Mouse (Mus musculus) spleen, postnatal 36 days (tissue): ENCODE data around the gene Tmem37.

Experiments
- DNase-seq, 2 experiments: peaks; one replicate each; pipeline ENCODE4 v3.0.0; 2022; ENCODE audit warnings: low spot score in 2 of 2, mixed read lengths in 1 of 2

The Tmem37 gene

DNA sequence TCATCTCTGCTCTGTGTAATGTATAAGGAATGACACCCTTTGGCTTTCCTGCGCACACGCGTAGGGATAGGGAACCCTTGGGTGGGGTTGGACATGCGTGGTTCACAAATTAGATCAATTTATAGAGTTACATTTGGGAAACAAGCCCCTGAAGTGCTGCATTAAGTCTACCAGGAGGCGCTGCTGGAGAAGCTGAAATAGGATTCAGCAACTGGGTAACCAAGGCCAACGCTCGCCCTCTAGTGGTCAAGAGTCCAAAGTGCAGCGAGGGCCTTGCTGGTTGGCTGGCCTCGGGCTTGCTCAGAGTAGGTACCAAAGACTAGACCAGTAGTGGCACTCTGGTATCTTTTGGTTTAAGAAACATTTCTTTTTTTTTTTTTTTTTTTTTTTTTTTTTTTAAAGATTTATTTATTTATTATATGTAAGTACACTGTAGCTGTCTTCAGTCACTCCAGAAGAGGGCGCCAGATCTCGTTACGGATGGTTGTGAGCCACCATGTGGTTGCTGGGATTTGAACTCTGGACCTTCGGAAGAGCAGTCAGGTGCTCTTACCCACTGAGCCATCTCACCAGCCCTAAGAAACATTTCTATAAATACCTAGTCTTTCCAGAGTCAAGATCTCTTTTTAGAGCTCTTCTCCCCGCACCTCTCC, 19.7 kb upstream of the Tmem37 start:
- DNase-seq = peak; percentile 63 to 68

DNA sequence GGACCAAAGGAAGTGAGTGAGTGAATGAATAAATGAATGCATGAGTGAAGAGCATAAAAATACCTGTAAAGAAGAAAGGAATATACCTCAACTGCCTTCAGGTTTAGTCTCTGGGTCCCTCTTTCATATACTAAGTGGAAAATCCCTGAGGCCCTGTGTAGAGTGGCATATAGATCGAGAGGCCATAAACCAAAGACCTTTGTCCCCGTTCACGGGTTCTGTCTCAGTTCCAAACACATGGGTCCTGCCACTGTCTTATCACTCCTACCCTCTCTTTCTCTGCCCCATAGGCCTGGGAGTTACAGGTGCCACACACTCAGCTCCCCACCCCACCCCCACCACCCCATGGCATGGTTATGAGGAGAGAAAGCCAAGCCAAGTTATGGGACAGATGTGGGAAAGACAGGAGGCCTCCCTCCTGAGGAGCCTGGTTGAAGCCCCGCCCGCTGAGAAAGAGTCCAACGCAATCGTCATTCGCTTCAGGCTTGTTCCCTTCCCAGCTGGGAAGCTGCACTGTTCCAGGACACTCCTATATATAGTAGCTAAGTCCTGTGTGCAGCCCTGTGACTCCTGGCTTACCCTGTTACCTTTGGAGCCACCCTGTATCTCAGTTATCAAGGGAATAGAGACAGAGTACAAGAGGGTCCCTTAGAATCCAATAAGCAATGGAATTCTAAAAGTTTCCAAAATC, 17.2 kb upstream of the Tmem37 start:
- DNase-seq = no peak

DNA sequence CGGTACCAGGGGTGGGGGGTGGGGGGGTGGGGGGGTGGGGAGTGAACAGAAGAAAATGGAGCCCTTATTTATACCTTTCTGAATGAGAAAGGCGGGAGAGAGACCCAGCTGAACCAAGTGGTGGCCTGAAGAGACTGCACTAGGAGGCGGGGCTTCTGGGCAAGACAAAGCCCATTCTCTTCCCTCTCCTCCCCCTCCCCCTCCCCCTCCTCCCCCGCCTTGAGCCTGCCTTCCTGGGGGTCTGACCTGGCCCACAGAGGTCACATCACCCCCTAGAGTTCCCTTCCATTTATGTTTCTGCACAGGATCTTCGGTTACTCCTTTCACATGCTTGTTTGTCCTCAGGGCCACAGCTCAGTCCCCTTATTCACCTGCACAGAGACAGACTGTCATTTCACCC, 15.3 kb upstream of the Tmem37 start:
- no peak for DNase-seq

DNA sequence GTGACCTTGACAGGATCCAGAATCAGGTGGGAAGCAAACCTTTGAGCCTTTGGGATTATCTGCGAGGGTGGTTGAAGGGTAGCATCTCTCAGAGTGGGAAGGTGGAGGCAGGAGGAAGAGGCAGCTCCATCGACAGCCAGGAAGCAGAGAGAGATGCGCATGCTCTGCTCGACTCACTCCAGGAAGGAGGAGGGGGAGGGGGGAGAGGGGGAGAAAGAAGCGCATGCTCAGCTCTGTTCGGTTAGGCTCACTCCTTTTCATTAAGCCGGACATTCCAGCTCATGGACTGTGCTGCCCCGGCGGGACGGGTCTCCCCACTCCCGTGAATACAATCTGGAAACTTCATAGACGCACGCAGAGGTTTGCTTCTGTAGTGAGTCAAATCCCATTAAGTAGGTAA, 12.8 kb upstream of the Tmem37 start:
- DNase-seq = no peak

DNA sequence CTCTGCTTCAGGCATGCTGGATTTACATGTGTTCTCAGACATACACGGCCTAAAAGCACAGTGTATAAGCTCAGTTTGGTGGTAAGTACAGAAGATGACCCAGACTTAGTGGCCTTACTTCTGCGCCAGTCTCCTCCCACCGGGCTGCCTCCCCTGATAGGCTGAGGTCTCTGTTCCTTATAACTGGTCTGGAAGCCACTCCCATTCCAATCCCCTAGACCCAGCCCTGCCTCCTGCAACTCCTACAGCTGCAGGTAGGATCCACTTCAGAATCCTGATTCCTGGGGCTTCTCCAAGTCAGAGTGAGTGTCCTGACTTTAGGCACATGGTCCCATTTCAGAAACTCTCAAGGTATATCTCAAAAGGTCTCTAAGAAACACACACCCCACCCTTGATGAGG, 11.8 kb upstream of the Tmem37 start:
- no peak for DNase-seq

DNA sequence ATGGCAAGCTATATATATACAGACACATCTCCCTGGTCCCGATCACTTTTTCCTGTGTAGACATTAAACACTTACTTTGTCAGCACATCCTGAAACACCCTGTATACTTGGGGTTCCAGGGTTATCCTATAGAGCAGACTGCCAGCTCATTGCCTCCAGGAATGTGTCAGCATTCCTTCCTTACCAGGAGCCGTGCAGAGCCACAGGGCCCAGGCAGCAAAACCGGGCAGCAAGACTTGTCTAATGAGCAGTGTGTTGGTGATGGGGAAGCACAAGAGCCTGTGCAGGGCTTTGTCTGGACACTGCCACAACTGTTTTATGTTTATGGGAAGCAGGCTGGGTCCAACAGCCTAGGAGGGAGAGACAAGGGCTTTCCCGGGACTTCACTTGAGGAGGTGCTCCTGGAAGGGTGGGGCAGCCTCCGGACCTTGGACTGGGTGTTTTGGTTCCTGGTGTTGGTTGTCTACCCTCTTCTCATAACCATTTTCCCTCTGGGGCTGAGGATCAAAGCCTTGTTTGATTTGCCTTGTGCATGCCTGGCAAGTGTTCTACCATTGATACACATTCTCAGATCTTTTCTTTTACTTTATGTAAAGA, 10.1 kb upstream of the Tmem37 start:
- DNase-seq = no peak

DNA sequence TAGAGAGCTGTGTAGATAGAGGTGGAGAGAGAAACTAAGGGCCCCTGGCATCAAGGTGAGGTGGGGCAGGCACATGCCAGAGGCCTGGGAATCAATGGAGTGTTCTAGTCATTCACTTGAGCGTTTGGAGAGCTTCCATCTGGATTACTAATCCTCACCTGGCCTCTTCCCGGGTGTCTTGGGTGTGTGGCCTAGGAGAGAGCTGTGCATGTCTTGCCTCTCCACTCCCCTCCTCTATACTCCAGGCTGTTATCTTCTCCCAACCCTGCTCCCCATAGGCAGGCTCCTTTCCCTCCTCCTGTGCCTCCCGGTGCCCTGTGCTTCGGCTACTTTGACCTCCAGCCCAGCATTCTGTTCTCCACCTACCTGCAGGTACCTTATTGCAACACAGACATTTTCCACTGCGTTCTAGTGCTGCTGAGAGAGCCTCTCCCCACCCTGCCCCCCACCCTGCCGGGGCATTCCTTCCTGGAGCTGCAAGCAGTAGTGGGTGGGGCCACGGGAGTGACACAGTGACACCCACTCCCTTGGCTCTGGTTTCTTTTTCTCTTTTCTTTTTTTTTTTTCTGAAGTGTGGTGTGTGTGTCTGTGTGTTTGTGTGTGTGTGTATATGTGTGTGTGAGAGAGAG, 9.2 kb upstream of the Tmem37 start:
- DNase-seq = no peak

DNA sequence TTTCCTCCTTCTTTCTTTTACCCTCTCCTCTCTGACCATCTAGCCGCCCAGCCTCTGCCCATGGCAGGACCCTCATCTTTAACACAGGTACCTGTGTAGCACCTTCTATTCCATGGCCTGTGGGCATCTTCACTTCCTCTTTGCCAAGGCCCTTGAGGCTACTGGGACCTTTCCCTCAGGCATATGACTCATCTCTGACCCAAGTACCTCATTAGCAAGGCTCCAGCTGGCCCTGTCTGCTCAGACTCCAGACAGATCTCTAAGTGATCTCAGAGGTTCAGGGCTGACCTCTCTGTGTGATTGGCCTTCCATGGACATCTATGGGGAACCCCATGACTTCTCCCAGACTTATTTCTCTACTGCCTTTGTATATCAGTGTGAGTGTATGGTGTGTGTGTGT, 6.8 kb upstream of the Tmem37 start:
- DNase-seq = no peak

DNA sequence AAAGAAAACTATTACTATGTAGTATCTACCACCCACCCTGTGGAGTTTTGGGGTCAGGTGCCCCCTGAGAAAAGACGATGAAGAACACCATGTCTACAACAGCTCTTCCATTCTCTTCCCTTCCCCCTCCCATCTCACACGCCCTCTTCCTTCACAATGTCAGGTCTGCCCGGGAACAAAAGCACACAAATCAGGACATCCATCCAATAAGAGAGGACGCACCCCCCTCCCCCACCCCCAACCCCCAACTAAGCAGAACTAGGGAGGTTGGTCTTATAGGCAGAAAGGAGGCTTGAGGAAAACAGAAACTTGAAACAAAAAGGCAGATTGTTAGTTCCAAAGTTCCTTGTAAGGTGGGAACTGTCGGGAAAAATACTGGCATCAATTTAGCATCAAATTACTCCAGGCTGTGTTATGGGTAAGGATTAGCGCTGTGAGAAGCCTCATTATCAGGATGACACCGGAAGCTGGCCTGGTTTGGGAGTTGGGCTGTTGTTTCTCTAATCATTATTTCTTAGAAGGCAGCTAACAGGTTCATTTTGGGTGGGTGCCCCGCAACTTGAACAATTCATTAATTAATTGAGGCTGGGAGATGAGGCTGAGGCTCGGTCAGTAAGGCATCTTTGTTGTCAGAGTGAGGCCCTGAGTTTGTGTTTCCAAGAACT, 4.0 kb upstream of the Tmem37 start:
- no peak for DNase-seq

DNA sequence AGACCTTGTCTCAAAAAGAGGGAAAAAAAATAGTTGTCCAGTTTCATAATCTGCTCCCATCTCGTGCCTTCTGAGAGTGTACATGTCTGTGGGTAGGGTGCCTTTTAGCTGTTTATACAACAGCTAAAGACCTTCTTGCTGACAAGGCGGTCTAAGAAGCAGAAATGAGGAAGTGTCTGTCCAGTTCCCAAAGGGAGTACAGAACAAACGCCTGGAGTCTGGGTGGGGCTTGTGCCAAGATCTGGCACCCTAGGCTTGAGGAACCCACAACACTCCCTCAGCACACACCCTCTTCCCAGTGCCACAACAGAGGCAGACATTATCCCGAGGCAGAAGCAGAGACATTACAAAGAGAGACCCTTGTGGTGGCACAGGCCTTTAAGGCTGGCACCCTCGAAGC, 1.6 kb upstream of the Tmem37 start:
- DNase-seq = no peak

DNA sequence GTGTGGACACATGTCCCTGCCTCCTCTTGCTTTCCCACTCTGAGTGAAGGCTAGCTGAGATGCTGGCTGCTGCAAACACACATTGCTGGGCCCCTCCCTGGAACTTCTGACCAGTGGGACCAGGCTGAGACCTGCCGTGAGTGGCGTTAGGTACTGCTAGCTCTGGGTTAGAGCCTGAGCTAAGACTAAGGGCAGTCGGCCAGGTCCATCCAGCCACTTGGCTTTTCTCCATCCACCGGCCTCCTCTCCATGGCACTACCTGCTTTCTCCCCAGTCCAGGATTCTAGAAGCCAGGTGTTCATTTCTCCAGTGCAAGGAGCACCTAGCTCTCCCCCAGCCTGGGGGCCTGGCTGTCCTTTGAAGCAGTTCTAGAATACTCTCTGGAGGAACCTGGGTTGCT, 1.1 kb upstream of the Tmem37 start:
- DNase-seq = no peak

DNA sequence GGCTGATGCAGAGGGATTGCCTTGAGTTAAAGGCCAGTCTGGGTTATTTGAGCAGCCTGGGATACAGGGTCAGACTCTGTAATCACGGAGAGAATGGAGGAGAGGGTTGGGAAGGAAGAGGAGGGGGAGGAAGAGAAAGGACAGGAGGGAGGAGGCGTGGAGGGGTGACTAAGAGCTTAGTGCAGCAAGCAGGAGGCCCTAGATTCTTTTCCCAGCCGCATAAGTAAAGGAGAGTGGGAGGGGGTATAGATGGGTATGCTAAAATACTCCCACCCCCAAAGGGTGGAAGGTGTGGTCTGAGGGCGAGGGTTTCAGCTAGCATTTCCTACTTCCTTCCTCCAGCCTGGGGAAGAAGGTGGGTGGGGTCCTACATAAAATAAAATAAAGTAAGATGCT, 431 bp upstream of the Tmem37 start:
- no peak for DNase-seq

DNA sequence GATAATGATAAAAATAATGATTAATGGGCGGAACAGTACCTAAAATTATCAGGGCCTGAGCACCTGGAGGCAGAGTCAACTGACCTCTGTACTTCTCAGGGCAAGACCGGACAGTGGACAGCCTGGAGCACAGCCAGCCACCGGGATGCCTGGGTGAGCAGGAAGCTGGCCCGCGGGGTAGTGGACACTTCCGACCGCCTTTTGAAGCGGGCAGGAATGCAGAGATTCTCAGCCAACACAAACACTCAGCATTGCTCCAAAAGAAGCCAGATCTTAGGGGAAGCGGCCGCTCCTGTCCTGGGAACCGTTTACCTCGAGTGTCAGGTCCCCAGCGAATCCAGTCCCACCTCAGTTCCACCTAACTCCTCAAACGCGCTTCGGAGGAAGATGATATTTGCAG, 974 bp downstream of the Tmem37 start:
- no peak for DNase-seq

DNA sequence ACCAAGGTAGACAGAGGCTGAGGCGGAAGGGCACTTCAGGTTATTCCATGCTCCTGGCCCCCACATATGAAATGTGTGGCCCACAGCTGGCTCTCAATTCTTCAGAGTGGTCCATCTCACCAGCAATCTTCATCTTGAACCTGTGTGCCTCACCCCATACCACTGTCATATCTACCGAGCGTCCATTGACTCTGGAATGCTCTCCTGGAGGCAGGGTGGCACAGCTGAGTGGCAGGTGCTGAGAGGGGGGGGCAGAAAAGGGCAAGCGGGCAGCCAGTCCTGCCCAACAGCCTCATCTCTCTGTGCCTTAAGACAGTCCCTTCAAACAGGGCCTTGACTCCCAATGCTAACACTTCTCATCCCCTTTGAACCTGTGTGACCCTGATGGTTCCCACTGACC, 2.7 kb downstream of the Tmem37 start:
- DNase-seq = no peak

DNA sequence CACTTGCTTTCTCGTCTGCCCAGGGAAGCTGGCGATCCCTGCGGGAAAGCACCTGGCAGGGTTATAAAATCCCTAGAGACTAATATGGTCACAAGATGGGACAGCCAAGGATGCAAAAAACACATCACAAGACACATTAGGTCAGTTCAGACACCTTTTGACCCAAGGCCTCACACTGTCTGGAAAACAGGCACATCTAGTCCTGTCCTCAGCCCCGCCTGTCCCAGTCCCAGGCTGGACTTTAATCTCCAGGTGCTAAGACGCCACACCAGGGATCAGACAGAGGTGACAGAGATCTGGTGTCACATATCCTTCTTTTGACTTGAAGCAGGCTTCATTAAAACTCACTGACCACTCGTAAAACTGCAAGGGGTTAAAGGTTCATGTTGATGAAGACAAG, 3.7 kb downstream of the Tmem37 start:
- DNase-seq = no peak

DNA sequence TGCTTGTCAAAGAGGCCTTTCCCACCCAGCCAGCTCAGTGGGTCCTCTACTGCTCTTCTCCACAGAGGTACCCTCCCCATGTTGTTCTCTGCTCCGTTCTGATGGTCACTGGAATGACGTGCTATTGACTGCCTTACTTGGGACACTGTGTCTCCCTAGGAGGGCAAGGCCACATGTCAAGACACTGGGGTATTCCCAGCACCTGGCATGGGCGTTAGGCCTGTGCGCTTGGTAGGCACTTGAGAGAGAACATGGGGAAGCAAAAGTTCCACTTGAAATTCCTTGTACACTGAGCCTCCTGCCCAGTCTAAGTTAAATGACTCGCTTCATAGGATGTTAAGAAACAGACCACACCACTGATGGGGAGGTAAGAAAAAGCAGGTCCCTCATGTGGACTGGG, 4.8 kb downstream of the Tmem37 start:
- no peak for DNase-seq

DNA sequence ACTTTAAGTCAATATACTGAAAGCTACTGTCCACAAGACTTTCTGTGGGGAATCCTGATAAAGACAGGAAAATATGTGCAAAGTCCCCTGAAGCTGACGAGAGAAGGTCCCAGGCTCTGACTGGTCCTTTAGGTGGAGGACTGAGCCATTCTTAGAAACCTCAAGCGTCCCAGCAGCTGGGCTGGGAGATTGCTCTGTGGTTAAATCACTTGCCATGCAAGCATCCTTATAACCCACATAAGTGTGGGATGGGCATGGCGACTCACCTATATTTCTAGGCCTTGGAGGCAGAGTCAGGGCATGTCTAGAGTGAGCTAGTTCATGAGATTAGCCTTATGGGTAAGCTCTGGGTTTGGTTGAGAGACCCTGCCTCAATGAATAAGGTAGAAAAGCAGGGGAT, 7.2 kb downstream of the Tmem37 start:
- no peak for DNase-seq

DNA sequence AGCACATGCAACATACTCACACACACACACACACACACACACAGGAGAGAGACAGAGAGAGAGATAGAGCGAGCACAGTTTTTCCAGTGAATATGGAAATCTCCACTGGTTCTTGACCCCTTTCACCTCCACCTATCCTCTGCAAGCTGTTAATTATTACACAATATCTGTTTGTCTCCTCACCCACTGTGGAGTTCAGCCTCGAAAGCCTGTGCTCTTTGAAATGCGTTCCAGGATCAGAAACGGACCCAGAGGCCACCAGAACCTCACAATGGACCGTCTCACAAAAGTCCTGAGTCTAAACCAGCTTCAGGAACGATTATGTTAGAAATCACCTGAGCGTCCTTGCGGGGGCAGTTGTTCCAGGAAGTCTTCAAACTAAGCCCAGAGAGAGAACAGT, 7.7 kb downstream of the Tmem37 start:
- DNase-seq = no peak

DNA sequence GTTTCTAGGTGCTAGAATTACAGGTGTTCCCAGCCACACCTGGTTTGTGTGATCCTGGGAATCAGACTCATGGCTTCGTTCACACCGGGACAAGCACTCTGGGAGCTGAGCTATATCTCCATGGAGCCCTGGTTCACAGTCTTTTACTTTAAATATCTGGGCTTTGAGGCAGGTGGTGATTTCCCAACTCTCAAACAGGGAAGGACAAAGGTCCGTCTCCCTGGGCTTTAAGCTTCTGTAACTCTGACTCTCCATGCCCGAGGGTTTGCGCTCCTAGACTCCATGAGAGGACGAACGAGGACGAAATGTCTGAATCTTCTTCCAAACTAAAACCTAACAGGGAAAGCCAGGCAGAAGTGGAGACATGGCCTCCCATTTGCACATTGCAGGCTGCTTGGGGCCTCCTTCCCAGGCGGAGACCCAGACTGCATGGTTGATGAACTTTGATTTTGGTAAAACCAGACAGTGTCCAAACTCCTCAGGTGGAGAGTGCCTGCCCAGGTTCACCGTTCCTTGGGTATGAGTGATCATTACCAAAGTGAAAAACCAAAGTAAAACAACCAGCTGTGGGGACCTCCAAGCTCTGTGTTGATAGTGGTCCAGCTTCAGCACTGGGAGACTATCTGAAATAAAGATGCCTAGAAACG, 9.7 kb downstream of the Tmem37 start:
- no peak for DNase-seq

DNA sequence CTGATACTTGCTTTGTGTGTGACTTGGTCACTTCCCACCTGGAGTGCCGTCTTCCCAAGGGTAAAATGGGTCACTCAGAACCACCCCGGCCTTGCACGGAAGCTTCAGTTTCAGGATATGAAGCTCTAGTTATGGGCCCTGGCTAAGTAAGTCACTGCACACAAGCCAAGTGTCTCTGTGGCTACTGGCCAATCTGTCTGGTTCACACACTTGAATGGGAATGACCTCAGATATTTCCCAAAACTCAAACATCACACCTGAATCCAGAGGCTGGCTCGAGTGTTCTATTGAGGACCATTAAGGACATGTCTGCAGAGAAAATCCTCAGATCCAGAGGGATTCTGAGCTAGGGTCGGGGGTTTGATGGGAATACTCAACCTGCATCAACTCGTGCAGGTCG, 11.6 kb downstream of the Tmem37 start:
- DNase-seq = no peak

DNA sequence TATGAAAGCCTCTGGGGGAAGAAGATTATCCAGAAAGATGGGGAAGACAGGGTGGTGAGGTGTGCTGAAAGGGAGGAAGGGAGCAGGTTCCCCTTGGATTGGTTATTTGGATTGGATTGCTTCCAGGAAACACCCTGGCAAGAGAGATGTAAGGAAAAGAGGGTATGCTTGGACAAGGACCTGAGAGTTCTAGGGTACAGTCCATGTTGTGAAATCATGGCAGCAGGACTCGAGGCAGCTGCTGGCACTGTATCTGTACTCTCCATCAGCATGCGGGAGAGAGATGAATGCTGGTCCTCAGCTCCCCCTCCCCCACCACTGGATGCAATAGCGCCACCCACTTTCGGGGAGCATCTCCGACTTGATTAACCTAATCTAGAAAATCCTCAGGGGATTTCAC, 13.2 kb downstream of the Tmem37 start:
- no peak for DNase-seq
